Mouse (Mus musculus) granulocyte monocyte progenitor cell, adult 5-6 weeks (primary cell): Measurements from ENCODE around the gene Cib1. TPM values are rescaled to one million over a fixed set of nuclear protein-coding genes. Genes with fewer than 3 reads are reported as not detected.

Experiments used
- ATAC-seq: replicated peaks from 2 replicates; pipeline ENCODE4 v1.8.0; 2016; ENCODE audit warnings: mild to moderate bottlenecking, moderate TSS enrichment, inconsistent platforms; ENCODE audit not compliant: poor library complexity, severe bottlenecking
- total RNA-seq, 2 experiments: library from RNA; stranded (forward) in 1 of 2; stranded (reverse) in 1 of 2; fragments of 200-712, 200-1000 nt in 1 of 2; fragments of >200 nt in 1 of 2; fragmentation: Nextera tagmentation in 1 of 2; gene quantifications; 2 replicates each; pipeline ENCODE4 v1.2.3; 2014 to 2017

Gene Cib1
- 45.3 and 77.8 TPM in 2 replicates for total RNA-seq (2014; fragmentation: Nextera tagmentation)
- total RNA-seq (2017) = 25.0 and 67.5 TPM in 2 replicates

GRCm38 (mm10) chr7:80232489-80233029 is at the start of gene Cib1, which contains the start of gene Gdpgp1:
Cib1 (minus strand) TSS chr7:80232813.
Gdpgp1 (plus strand) TSS chr7:80232865.
- peak; percentile 90 for ATAC-seq

DNA sequence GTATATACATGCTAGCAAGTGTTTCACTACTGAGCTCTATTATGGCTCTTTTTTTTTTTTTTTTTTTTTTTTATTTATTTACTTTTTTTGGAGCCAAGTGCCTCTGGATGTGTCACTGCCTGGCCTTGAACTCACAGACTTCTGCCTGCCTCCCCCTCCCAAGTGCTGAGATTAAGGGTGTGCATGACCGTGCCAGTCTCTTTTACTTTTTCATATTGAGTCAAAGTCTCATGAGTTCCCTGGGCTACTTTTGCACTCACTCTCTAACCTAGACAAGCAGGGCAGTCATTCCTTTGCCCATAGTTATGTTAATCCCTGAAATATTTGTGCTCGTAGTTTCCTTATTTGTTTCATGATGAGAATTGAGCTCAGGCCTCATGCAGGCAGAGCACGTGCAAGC is 49.0 kb upstream of the Cib1 start:
- no peak for ATAC-seq

DNA sequence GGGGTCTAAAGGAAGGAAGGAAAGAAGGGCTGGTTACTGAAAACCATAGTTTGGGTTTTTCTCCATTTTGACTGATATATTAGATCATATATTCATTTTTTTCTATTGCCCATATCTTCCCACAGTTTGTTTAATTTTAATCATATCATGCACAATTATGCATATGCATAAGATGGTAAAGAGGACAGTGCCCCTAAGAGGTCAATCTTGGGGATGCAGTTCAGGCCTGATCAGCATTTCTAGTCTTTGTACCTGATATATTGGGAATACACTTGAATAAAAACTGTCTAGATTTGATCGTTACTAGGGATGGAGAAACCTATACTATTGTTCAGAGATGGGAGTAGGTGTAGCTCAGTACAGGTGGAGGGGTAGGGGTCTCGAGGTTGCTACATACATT is 48.4 kb upstream of the Cib1 start:
- no peak for ATAC-seq

GRCm38 (mm10) chr7:80280032-80280431 is 47.4 kb upstream of the Cib1 start:
- no peak for ATAC-seq

- no peak for ATAC-seq
Measured at GRCm38 (mm10) chr7:80276374-80276773, 43.8 kb upstream of the Cib1 start.

GRCm38 (mm10) chr7:80273456-80273855 is 40.8 kb upstream of the Cib1 start:
- no peak for ATAC-seq

DNA sequence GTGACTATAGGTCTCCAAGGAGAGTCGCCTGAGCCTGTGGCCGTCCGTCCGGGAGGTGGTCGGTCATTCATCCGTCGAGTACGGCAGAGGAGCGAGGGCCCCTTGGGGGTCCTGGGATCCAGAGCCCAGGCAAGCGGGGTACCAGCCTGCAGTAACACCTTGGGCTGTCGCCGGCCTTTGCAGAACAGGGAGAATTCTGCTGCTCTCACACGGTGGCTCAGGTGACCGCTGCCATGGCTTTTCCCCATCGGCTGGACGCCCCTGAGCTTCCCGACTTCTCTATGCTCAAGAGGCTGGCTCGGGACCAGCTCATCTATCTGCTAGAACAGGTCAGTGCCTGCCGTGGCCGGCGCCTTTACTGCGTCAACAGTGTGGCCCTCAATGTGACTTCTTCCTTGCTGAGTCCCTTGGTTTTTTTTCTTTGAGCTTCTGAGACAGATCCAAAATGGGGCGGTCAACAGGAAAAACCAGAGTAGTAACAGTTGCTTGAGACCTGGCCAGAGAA is 37.2 kb upstream of the Cib1 start:
- peak; percentile 26 for ATAC-seq

DNA sequence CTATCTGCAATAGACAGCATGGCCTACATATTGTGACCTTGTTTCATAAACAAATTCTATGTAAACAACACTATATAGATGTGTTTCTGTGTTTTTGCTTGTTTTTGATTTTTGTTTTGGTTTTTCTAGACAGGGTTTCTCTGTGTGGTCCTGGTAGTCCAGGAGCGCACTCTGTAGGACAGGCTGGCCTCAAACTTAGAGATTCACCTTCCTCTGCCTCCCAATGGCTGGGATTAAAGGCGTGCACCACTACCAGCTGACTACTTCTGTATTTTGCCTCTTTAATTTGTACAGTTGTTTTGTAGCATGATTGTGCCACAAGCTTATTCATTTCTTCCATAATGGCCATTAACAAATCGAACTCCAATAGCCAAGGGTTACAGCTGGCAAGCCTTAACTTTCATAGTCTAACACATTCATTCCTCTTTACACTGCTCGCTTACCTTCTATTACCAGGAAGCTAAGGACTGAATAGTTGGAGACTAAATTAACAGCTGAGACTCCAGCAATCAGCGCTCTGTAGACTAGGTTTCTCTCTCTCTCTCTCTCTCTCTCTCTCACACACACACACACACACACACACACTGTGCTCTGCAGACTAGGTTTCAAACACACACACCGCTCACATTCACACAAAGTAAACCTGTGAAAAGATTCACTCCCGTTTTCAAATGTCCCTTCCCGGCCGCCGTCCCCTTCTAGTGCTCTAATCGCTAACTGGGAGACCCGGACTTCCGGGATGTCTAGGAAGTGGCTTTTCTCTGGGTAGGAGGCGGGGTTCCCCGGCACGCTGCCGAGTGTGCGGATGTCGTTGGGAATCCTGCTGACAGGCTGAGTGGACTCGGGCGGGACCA is 36.5 kb upstream of the Cib1 start, which contains the start of gene Vps33b:
Vps33b (plus strand) TSS at position 753 of the 854 bp plus-strand sequence.
- peak; percentile 98 for ATAC-seq

DNA sequence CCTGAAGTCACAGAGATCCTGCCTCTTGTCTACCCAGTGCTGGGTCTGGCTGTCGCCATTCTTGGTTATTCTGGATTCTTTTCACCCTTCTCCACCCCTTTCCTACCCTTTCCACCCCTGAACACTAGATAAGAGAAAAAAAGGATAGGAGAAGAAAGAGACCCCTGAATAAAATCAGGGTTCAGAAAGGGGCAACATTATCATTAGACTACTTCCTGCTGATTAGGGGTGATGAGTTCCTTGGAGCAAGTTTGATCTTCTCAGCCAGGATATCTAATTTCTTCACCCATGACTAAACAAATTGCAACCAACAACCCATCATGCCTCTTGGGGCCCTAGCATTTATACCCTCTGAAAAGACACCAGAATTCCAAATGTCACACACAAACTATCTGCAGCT is 35.2 kb upstream of the Cib1 start:
- ATAC-seq = no peak

GRCm38 (mm10) chr7:80264606-80265005 is 32.0 kb upstream of the Cib1 start:
- no peak for ATAC-seq

DNA sequence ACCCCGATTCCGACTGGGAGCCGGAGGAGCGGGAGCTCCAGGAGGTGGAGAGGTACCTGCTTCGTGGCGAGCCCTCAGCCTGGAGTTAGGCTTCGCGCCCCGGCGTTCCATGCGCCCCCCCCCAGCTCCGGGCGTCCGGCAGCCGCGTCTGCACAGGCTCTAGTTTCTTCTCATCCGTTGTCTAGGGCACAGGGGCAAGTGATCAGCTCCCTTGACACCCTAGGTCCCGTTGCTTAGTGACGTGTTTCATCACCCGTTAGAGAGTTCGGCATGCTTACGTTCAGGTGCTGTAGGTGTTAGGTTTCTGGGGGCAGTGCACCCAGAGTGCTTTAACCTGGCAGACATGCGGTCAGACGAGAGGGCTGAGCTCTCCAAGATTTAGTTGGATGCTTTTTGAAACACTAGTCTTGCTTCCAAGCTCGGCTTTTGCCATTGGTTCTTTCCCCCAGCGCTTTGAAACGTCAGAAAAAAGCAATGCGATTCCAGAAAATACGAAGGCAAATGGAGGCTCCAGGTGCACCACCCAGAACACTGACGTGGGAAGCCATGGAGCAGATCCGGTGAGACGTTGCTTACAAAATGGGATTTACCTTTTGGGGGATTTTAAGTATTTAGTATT is 28.9 kb upstream of the Cib1 start:
- peak; percentile 45 for ATAC-seq

- ATAC-seq = peak; percentile 89
Measured at GRCm38 (mm10) chr7:80260625-80261371, 28.2 kb upstream of the Cib1 start, which contains the start of gene Ngrn. Ngrn (plus strand) TSS chr7:80261215.

GRCm38 (mm10) chr7:80257706-80258105 is 25.1 kb upstream of the Cib1 start:
- ATAC-seq = no peak

DNA sequence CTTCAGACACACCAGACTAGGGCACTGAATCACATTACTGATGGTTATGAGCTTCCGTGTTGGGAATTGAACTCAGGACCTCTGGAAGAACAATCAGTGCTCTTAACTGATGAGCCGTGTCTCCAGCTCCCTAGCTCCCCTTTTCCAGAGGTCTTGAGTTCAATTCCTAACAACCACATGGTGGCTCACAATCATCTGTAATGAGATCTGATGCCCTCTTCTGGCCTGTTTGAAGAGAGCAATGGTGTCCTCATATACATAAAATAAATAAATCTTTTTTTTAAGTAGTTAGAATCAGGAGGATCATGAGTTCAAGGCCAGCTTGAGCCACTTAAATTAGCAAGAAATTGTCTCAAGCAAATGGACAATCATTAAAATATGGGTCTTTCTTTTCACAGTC is 23.4 kb upstream of the Cib1 start:
- ATAC-seq = no peak

DNA sequence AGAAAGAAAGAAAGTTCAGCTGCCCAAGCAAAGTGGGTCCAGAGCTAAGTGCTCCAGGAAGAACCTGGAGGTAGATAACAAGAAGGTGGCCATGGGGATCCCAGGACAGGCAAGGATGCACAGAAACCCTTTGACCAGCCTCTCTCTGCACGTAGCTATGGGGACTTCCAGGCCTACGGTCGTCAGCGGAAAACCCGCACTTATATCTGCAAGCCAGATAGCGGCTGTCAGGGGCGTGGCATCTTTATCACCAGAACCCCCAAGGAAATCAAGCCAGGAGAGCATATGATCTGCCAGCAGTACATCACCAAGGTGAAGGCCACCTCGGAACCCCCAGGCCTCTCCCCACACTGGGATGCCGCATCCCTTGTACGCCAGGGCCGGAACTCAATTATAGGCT is 20.3 kb upstream of the Cib1 start:
- no peak for ATAC-seq

GRCm38 (mm10) chr7:80252437-80252836 is 19.8 kb upstream of the Cib1 start:
- ATAC-seq = no peak

- ATAC-seq = no peak
Measured at GRCm38 (mm10) chr7:80246859-80247258, 14.2 kb upstream of the Cib1 start.

DNA sequence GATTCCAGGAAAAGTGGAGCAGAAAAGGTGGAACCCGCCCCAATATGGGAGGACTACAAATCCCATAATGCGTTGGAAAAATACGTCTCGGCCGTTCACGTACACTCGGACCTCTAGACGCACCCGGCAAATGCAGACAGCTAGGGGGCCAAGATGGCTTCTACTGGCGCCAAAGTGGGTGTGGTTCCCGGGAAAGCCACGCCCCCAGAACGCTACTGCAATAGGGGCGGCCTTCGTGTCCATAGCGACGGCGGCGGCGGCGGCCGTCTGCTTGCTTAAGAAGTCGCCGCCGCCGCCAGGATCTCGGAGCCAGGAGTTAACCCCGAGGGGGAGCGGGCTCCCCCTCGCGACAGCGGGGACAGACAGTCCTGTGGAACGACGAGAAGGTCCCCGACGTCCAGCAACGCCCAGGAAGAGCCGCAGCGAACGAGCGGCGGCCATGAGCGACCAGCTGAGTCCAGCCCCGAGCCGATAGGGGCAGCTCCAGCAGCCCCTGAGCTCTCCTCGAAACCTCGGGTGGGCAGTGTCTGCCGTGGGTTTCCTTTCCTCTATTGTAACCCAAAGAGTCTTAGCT is 13.6 kb upstream of the Cib1 start, which contains the start of gene Ttll13:
Ttll13 (plus strand) TSS at position 229 of the 574 bp plus-strand sequence.
- ATAC-seq = peak; percentile 97

GRCm38 (mm10) chr7:80244851-80245250 is 12.2 kb upstream of the Cib1 start:
- ATAC-seq = no peak

- ATAC-seq = no peak
Measured at GRCm38 (mm10) chr7:80241661-80242060, 9.0 kb upstream of the Cib1 start.
